Mouse (Mus musculus) right cerebral cortex, adult 18-20 months (tissue): Measurements from ENCODE around the gene Ptpn1.

Experiments
- DNase-seq: peaks from one replicate; pipeline ENCODE4 v3.0.0; 2022; ENCODE audit warnings: mixed read lengths

The Ptpn1 gene

DNA sequence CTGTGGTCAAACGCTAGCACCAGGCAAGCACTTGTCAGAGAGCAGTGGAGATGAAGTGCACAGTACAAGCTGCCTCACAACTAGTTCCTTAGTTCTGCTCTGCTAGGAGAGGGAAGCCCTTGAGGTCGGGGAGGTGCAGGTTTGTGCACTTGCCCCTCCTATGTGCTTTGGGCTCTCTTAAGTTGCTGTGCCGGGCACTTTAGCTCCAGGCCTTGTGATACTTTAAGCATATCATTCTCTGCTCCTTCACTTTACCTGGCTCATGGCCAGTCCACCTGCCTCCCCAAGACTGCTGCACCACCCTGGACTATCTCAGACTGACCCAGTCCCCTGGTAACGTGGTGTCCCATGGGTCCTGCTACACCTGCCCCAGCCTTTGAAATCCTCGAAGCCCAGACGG, 16.2 kb downstream of the Ptpn1 start:
- no peak for DNase-seq

DNA sequence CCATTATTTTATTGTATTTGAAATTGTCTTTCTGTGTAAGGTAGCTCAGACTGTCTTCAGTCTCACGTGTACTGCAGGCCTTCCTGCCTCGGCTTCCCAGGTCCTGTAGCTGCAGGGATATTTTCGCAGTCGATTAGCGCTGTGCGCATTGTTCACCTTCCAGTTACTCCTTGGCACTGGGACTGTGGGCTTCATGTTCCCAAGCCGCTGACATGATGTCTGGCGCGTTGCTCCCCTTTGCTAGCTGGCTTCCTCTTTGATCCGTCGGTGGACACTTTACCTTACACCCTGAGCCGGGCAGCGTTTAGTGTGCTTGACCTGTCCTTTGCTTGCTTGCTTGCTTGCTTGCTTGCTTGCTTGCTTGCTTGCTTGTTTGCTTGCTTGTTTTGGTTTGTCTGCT, 16.7 kb downstream of the Ptpn1 start:
- DNase-seq, result no peak

DNA sequence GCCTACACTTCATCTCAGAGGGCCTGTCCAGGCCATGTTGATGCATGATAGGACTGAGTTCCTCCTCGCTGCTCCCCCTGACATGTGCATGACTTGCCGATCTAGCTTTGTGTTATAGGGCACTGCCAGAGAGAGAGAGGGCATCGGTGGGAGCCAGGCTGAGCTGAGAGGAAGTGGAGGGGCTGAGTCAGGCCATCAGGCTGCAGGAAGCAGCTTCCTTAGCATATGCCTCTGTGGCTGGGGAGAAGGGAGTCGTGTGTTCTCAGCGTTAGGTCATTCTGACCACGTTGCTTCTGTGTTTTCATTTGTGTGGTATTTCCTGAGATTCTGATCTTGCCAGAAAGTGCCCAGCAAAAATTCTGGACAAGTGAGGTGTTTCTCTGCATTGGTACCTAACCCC, 17.4 kb downstream of the Ptpn1 start:
- DNase-seq, result no peak

DNA sequence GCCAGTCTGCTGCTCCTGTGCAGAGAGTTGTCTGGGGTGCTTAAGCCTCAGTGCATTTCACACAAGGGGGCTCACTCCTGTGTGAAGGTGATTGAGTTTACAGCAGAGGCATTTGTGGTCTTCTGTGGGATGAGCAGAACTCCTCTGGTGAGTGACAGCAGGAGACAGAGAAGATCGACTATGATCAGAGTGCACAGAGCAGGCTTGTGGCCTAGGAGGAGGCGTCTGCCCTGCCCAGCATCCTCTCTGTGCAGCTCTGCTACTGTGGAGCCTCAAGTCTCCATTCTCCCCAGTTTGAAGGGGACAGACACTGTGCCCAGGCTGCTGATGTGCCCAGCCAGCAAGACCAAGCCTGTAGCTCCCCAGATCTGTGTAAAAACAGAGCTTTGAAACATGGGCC, 18.0 kb downstream of the Ptpn1 start:
- no peak for DNase-seq

DNA sequence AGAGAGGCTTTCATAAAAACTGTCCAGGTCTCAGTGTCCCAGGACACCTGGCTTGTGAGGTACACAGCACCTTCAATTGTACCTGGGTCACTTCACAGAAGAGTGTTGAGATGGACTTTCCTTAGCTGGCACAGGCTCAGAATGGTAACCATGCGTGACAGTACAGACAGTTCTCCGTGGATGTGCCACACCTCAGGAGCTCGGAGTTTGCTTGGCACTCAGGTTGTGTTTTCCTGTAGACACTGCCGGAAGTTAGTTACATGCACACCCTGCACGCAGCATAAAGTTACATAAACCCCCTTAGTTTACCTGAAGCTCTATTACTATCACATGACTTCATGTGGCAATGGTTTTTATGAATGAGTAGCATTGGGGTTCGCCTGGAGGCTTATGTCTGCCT, 18.8 kb downstream of the Ptpn1 start:
- DNase-seq, result no peak

DNA sequence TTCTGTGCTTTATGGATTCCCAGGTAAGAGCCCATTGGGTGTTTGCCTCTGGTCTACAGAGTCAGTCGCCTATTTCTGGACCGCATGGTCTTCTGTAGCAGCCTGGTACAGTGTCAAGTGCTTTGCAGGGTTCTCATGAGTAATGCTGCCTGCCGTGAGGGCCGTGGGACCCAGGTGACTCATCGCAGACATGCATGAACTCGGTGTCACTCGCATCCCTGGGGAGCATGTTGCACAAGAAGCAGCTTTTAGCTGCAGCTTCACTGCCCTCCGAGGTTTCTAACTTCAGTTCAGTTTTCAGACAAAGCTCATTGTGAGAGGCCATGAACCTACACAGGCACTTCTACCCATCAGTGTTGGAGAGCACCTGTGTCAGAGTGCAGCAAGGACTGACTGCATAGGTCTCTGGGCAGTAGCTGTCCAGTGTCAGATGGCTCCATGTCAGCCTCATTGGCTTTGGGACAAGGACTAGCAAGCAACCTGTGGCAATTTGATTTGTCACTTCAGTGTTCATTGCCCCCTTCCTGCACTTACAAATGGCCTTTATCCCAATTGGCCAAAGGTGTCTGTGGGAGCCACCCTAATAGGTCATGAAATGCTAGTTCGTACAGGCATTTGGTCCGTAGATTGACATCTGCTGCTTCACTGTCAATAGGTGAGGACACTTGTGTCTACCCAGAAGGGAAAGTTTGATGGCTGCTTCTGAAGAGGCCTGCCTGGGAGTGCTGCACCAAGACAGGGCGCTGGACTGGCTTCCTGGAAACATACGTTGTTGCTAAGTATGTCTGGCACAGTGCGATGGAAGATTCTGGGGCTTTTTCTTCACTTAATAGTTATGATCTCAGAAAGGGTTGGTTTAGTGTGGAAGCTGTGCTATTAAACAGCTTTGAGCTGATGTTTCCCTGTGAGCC, 19.7 kb downstream of the Ptpn1 start:
- no peak for DNase-seq

DNA sequence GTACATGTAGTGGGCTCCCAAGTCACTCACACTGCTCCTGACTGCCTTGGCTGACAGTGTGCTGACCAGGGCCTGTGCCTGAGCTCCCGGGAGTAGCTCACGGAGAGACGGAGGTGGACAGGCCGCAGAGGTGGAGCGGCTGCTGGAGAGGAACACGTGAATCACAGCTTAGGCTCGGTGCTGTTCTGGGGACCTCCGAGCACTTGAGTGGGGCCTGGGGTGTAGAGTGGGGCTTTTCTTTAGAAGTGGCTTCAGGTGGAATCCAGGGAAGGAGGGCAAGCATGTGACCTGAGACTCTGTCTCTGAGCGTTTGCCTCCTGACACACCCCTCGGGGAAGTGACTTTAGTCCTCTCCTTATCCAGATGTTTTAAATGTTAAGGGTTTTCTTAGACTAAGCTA, 22.0 kb downstream of the Ptpn1 start:
- no peak for DNase-seq

DNA sequence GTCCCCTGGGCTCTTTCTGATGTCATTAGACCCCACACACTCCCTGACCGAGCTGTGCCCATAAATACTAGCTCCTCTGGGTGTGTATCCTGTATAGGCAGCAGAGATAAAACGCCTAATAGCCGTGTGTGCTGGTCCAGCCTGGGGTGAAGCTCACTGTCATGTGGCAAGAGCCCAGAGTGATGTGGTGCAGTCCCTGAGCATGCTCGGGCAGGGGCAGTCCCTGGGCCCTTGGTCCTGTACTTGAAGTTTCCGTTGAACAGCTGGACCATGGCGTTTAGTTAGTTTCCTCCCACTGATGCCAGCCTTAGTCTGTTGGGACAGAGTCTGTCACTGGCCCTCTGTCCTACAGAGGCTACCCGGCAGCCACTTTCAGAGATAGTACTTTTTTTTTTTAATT, 23.1 kb downstream of the Ptpn1 start:
- DNase-seq, result no peak

DNA sequence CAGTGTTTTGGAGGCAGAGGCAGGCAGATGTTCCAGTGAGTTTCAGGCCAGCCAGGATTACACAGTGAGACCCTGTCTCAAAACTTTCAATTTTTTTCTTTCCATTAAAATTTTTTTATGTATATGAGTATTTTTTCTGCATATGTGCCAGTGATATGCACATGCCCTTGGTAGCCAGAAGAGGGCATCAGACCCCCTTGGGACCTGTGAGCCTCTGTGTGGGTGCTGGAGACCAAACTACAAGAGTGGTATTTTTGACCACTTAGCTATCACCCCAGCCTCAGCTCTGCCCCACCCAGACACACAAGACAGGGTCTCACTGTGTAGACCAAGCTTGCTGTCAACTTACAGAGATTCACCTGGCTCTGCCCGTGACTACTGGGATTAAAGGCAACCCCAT, 25.7 kb downstream of the Ptpn1 start:
- DNase-seq, result no peak

DNA sequence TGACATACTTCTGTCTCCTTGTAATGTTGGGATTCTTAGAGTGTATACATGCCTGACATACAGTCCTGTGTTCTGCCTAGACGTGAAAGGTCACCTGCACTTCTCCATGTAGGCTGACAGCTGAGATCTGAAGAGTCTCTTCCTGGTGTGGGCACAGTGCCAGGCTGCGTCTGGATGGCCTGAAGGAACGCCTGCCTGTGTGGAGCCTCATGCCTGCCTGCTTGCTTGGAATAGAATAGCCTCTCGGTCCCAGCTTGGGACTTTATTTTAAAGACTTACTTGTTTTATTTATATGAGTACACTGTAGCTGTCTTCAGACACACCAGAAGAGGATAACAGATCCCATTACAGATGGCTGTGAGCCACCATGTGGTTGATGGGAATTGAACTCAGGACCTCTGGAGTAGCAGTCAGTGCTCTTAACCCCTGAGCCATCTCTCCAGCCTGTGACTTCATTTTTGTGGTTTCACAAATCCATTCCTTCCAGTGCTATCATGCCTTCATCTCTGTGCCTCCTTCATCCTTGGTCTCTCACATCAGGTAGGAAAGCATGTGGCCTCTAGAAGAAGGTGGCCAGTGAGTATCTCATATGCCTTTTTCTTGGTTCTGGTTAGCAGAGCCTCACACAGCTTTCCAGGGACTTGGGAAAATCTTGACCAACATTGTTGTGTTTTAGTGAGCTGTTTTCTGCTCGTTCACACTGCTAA, 26.4 kb downstream of the Ptpn1 start:
- DNase-seq, result no peak

DNA sequence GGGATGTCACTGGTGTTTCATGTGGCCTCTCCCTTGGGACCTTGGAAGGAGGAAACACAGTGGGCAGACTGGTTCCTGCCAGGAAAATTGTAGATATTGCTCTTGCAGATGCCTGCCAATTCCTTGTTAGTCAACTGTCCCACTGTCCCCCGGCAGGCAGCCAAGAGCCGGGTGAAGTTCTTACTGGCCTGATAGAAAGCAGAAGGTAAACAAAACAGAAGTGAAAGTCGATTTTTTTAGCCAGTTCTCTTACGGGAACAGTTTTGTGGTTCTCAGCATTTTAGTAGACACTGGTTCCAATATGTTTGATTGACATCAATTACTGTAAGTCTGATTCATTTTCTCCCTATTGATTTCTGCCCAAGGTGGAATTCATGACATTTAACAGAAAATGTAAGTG, 27.0 kb downstream of the Ptpn1 start:
- peak; percentile 45 for DNase-seq

DNA sequence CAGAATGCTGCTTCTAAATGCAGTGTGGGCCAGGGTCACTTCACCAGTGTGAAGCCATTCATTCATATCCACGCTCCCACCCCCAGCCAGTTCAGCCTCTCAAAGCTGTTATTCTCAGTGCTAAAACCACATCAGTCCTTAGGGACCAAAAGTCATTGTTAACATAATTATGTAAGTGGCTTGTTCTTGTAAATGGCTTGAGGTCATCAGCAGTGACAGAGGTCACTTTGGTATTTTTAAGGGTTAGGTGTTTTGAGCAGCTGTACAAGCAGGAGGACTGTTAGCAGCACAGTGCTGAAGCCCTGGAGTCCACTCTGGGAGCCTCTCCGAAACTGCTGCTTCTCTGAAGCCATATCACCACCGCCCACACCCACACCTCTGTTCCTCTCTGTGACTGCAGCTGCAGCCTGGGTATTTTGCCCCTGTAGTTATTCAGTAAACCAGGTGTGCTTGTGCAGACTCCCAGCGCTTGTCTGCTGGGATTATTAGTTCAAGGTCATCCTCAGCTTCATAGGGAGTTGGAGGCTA, 27.6 kb downstream of the Ptpn1 start:
- no peak for DNase-seq

DNA sequence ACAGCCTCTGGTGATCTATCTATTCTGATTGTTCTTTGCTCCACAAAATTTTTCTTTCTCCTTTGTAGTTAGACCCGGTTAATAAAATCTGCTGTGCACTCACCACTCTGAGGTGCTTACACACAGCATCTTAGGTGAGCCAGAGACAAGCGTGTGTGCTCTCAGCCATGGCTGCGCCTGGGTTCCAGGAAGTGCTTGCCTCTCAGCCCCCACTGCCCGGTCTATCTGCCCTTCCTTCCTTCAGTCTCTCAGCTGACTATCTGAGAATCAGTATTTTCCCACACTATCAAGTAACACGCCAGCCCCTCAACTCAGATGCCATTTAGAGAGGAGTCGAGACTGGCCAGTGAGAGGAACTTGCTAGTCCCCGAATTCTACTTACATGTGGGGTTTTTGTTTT, 28.1 kb downstream of the Ptpn1 start:
- no peak for DNase-seq

DNA sequence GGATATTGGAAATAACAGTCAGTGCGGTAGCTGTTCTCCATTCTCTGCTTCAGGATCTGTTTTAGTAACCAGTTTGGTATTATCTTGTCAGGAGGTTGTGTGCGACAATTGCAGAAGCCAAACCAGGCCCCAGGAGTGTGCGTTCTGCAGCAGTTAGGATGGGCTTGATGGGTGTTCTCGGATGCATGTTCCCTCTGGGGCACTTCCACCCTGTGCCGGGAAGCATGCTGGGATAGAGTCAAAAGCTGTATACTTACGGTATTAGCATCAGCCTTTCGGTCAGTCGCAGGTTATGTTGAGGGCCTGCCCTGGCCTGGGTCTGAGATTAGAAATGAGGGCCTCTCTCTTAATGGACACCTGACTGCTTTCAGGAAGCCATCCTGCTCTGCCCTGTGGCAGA, 28.7 kb downstream of the Ptpn1 start:
- DNase-seq, result no peak

DNA sequence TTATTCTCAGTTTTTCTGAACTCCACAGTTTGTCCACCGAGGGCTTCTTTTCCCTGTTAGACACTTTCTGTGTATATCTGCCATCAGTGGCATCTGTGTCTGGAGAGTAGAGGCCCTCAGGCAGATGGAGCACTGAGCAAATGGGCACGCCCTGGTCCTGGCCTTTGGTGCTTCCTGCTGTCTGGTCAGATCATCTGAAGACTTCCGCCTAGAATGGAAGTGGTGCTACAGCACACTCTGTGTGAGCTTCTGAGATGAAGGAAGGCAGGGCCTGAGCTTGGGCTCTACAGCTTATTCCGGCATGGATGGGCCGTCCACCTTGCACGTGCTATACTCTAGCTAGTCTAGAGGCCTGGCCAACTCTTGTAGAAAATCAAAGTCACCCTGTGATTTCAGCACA, 30.5 kb downstream of the Ptpn1 start:
- no peak for DNase-seq

DNA sequence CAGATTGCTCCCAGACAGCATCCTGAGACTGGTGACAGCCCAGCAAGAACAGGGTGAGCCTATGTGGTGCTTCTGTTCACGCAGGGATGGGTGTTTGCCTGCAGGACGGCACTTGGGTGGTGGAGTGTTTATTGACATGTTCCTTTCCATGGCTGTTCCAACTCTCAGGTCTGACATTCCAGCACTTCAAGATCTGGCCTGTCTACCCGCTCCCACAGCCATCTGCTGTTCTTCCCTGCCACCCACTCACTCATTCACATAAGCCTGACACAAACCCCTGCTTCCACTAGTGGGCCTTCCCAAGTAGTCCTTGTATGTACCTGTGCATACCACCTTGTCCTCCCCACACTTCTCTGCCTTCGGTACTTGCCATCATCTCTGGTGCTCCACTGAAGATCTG, 31.3 kb downstream of the Ptpn1 start:
- peak; percentile 72 for DNase-seq

DNA sequence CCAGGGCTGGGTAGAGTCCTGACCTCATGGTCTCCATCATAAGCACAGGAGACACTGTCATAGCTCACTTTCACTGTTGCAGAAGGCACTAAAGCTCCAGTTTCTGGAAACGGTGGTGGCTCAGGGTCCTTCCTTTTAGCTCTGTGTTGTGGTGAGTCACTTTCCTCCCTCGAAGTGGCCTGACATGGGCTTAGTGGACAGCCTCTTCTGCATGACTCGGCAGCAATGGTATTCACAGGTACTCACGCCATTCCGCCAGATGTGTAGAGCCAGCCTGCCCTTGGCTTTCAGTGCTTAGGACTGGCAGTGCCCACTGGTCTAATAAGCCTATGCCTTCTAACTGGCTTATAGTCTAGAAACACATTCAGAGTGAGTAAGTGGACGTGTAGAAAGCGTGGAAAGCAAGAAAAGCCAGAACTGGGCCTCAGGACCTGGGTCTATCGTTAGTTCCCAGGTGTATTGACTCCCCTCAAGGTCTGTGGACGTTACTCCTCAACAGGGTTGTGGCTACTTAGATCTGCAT, 32.0 kb downstream of the Ptpn1 start:
- DNase-seq, result no peak

DNA sequence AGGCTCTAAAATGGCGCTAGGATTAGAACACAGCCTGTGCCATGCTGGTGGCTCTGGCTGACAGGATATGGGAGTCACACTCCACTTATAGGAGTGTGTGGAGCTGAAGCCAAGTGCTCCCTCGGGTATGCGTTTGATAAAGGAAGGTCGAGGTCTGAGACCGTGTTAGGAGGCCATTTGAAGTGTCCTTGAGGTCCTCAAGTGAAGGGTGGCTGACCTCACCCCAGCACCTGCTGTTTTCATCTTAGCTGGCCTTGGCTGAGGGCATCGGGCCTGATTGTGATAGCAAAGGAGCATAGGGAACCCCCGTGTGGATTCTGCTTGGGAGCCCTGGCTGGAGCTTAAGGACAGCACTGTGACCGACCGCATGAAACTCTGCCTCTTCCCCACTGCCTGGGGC, 32.5 kb downstream of the Ptpn1 start:
- no peak for DNase-seq

DNA sequence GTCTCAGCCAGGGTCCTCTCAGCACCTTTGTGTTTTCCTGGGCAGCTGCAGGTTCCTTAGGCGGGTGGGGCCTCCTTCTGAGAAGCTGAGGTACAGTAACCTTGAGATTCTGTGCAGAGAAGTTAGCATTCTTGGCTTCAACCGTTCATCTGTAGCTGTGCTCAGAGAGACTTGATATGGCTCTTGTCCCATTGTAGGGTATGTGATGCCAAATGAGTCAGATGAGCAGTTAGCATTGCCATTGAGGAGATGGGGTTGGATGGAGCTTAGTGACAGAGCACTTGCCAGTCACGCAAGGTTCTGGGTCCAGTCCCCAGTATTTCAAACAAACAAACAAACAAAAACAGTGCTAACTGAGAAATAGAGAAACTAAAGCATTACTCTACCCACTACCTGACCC, 34.1 kb downstream of the Ptpn1 start:
- no peak for DNase-seq

DNA sequence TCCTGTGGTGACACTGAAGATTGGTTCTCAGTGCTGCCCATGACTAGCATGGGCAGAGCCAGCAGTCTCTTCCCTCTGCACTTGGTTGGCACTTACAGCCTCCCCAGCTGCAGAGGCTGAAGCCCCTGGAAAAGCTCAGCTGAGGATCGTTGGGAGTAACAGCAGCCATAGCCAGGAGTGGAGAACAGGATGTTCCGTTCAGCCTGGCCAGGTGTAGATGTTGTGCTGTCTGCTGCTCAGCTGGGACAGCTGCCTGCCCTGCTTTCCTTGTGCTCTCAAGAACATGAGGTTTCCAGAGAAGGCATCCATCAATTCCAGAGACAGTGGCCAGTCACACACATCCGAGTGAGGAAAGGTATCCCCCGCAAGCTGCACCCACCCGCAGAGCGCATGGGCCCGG, 36.6 kb downstream of the Ptpn1 start:
- no peak for DNase-seq

DNA sequence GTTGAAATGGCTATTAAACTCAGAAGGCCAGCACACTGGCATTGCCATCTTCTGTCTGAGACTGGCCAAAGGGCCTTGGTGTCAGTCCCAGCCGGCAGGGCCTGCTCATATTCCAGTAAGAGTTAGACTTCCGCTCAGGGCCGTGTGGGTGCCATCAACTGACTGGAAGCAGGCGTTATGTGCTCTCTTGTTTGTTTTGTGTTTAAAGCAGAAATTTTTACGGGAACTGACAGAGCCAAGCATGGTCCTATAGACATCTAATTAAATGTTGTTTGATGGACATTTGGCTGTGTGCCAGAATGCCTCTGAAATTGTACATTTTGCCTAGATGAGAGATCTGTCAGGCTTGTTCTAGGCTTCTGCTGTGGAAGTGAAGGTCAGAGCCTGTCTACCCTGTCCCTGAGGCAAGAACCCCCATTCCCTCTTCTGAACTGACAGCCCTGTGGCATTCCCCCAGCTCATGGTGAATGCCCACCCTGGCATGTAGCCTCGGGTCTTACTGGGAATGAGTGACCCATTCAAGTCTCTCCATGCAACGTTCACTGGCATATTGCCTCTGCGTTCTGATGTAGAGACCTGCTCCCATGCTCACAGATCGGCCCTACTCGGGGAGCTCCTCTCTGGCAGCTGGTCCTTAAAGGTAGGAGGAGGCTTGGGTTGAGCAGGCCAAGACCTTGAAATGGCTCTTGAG, 38.1 kb downstream of the Ptpn1 start:
- DNase-seq, result no peak

DNA sequence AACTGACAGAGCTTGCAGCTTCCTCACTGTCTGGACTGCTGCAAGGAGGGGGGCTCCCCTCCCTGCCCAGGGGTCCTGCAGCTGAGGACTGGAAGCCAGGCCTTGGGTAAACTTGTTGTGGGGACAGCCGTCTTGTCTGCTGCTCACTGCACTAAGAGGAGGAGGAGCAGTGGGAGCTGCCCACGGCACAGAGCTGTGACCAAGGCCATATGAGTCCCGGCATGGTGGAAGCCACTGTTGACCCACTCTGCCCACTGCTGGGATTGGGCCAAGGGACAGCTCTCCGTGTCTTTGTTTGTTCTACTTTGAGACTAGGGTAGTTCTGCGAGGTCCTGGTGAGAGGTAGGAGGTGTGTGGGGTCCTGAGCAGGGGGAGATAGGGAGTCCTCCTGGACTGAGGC, 40.3 kb downstream of the Ptpn1 start:
- DNase-seq, result no peak

DNA sequence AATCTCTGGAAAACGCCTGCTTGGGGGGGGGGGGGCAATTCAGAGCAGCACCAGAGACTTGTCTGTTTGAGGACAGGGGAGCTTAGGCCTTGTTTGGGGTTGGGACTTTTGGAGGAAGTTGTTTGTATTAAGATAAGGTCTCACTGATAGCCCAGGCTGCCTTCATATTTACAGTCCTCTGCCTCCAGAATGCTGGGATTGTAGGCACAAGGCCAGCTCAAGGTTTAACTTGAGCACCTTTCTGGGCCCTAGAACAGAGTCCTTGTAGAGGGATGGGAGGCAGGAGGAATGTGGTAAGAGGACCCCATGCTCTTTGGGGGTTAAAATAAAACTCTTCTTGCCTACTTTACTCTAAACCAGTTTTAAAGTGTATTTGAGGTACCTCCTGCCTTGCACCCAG, 41.0 kb downstream of the Ptpn1 start:
- DNase-seq, result no peak
